Mouse (Mus musculus): Measurements from ENCODE around the gene Adam29. TPM values are rescaled to one million over a fixed set of nuclear protein-coding genes. Genes with fewer than 3 reads are reported as not detected.

Gene Adam29
- total RNA-seq (2014; rRNA removed) (not detected in 2 replicates), polyA plus RNA-seq (2015; fragmentation: Nextera tagmentation; extraction: Ambion mirVana) (not detected in 2 replicates)

DNA sequence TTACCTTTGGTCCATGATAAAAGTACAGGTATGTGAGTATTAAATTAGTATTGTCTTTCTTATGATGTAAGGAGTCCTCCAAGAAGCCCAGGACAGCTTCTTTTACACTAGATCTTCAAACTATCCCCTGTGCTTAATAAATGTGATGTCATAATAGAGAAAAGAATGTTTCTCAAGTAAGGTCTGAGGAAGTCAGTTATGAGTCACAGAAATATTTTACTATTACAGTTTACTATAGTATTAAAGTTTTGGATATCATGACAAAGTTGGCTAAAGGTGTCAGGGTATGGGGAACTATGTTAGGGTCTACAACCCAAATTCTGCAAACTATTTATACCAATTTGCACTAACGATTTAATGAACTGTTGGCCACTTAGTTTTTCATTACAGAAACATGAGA lies at the start of gene Adam29:
Gene Adam29 (minus strand): TSS at position 101 of the 400 bp plus-strand sequence.
- Histone ChIP-seq H3K9ac (replicated peaks; ENCODE audit: low read length) (no peak within 1 kb of the TSS), H3K9me3 (ENCODE audit: low read length) (no peaks in the 10 kb centered on the region), H3K36me3 (ENCODE audit: insufficient read depth, low read length) (no peaks in the 10 kb centered on the region), H3K4me1 (ENCODE audit: insufficient read depth, low read length) (no peaks in the 10 kb centered on the region), H3K27ac (no peak within 1 kb of the TSS), H3K4me3 (ENCODE audit: low read length) (no peak within 1 kb of the TSS), H3K27me3 (ENCODE audit: insufficient read depth, low read length) (no peaks in the 10 kb centered on the region), H3K4me2 (ENCODE audit: low read depth, low read length) (no peak within 1 kb of the TSS)
- no peak for TF ChIP-seq CTCF (IDR thresholded peaks at IDR 0.05; ENCODE audit: low read depth)
- DNase-seq (ENCODE audit: low spot score), result no peak
- WGBS, result 88% methylated on average over 1 of the region's 1 CpGs
- no peak for ATAC-seq

DNA sequence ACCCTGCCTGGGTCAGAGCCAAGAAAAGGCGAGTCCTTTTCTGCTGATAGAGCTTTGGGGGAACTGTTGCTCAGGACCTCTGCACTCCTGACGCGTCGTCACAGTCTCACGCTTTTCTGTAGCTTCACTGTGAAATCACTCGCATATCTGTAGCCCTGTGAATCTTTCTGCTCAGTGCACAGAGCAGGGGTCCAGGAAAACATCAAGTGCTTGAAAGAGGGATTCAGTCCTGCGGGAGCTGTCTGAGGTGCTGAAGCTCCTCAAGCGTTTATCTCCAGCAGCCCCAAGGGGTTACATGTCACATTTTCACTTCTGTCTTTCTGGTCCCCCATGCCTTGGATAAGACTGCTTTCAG lies 33.8 kb upstream of the Adam29 start:
- ATAC-seq, result peak; percentile 91
- peak overlapping the region; percentile 32; the same call in 1 of the 2 replicates for H3K27ac ChIP-seq
- H3K36me3 ChIP-seq (ENCODE audit: insufficient read depth, low read length), result no peaks in the 10 kb centered on the region
- peak overlapping the region; percentile 44 for H3K4me3 ChIP-seq (ENCODE audit: low read length)
- H3K4me1 ChIP-seq (ENCODE audit: insufficient read depth, low read length), result 0 out of 2 replicates have a peak, but pooled peaks cover 5% of the 10 kb centered on the region
- peak overlapping the region; percentile 43 for H3K9ac ChIP-seq (replicated peaks; ENCODE audit: low read length)
- 1% methylated on average over 8 of the region's 8 CpGs for WGBS
- TF ChIP-seq CTCF (IDR thresholded peaks at IDR 0.05; ENCODE audit: low read depth), result no peak
- peak; percentile 72 for DNase-seq (ENCODE audit: low spot score)
- H3K9me3 ChIP-seq (ENCODE audit: low read length), result no peaks in the 10 kb centered on the region
- no peaks in the 10 kb centered on the region for H3K27me3 ChIP-seq (ENCODE audit: insufficient read depth, low read length)
- H3K4me2 ChIP-seq (ENCODE audit: low read depth, low read length), result peak overlapping the region; percentile 66

GRCm38 (mm10) chr8:55939870-55940525 lies 33.2 kb upstream of the Adam29 start, which contains the start of gene Glra3:
Glra3 (plus strand) TSS chr8:55940460.
- Histone ChIP-seq H3K27ac (peak within 1 kb of the TSS; percentile 32; the same call in 1 of the 2 replicates), H3K9ac (replicated peaks; ENCODE audit: low read length) (peak within 1 kb of the TSS; percentile 43), H3K4me3 (ENCODE audit: low read length) (peak within 1 kb of the TSS; percentile 44), H3K9me3 (ENCODE audit: low read length) (no peaks in the 10 kb centered on the region), H3K36me3 (ENCODE audit: insufficient read depth, low read length) (no peaks in the 10 kb centered on the region), H3K4me1 (ENCODE audit: insufficient read depth, low read length) (0 out of 2 replicates have a peak, but pooled peaks cover 5% of the 10 kb centered on the region), H3K4me2 (ENCODE audit: low read depth, low read length) (peak within 1 kb of the TSS; percentile 66), H3K27me3 (ENCODE audit: insufficient read depth, low read length) (no peaks in the 10 kb centered on the region)
- peak; percentile 98 for ATAC-seq
- WGBS, result 8% methylated on average over 11 of the region's 11 CpGs
- no peak for TF ChIP-seq CTCF (IDR thresholded peaks at IDR 0.05; ENCODE audit: low read depth)
- peak; percentile 82 for DNase-seq (ENCODE audit: low spot score)

Other genes starting within 250 kb of the Adam29 start
- gene Glra3, start 33.5 kb upstream of the Adam29 start, total RNA-seq (2014; rRNA removed), result 6.2 and 6.5 TPM in 2 replicates
- gene Glra3, start 33.5 kb upstream of the Adam29 start, polyA plus RNA-seq (2015; fragmentation: Nextera tagmentation; extraction: Ambion mirVana), result 1.8 and 2.2 TPM in 2 replicates